ENCODE assay signal across 8 mouse cellular contexts in genomic region chr6:91852550-91852949, GRCm38 (mm10). TPM values are rescaled to one million over a fixed set of nuclear protein-coding genes. Genes with fewer than 3 reads are reported as not detected.
DNase-seq lines count a peak whose midpoint lies in the region; ATAC-seq and TF ChIP-seq lines count a peak whose summit lies in the region.

No protein-coding gene starts in this region.

- no peaks in the 10 kb centered on the region for H3K4me1 ChIP-seq in cerebellum, adult 2 months (ENCODE audit: control insufficient read depth, insufficient read depth, low read length)
- no peaks in the 10 kb centered on the region for H3K4me1 ChIP-seq in testis, adult 2 months (ENCODE audit: control insufficient read depth, insufficient read depth, low read length)
- H3K4me1 ChIP-seq in midbrain, embryonic 16.5 days (ENCODE audit: control insufficient read depth, insufficient read depth, low read length), result no peaks in the 10 kb centered on the region

- no peak overlapping the region for H3K27ac ChIP-seq in cerebellum, adult 2 months (ENCODE audit: insufficient read depth, low read length)
- no peak overlapping the region for H3K27ac ChIP-seq in testis, adult 2 months (ENCODE audit: control insufficient read depth, insufficient read depth, low read depth, low read length)
- no peak overlapping the region for H3K27ac ChIP-seq in midbrain, embryonic 16.5 days (ENCODE audit: low read length)

- no peak overlapping the region for H3K4me2 ChIP-seq in midbrain, embryonic 16.5 days (ENCODE audit: low read length)

- TF ChIP-seq CTCF in cerebellum, adult 2 months (IDR thresholded peaks at IDR 0.05; ENCODE audit: borderline replicate concordance, insufficient read depth, low read depth, low read length), result peak; percentile 67
- TF ChIP-seq CTCF in testis, adult 2 months (IDR thresholded peaks at IDR 0.05; ENCODE audit: control insufficient read depth, insufficient read depth, insufficient replicate concordance, low read depth, low read length), result peak; percentile 11; the same call in 1 of the 2 replicates

- peak; percentile 20 to 32 for DNase-seq in cerebellum, adult 2 months
- no peak for DNase-seq in cerebellum, adult 9-11 months
- no peak for DNase-seq in testis, postnatal 14 days (ENCODE audit: low spot score)
- peak; percentile 4 for DNase-seq in fibroblast of lung, adult 2 months (ENCODE audit: low read depth)
- peak; percentile 60 for DNase-seq in kidney, postnatal 10 days

- no peaks in the 10 kb centered on the region for H3K9me3 ChIP-seq in midbrain, embryonic 16.5 days (replicated peaks; ENCODE audit: control insufficient read depth, low read length, poor library complexity, severe bottlenecking)

- no peak for TF ChIP-seq POLR2A in cerebellum, adult 2 months (IDR thresholded peaks at IDR 0.05; ENCODE audit: borderline replicate concordance, insufficient read depth, low read length)
- TF ChIP-seq POLR2A in testis, adult 2 months (IDR thresholded peaks at IDR 0.05; ENCODE audit: control insufficient read depth, low read depth, low read length), result no peak

- no peaks in the 10 kb centered on the region for H3K36me3 ChIP-seq in testis, adult 2 months (ENCODE audit: control insufficient read depth, insufficient read depth, low read length)
- no peaks in the 10 kb centered on the region for H3K36me3 ChIP-seq in midbrain, embryonic 16.5 days (ENCODE audit: control insufficient read depth, insufficient read depth, low read length)

- no peak overlapping the region for H3K9ac ChIP-seq in midbrain, embryonic 16.5 days (ENCODE audit: low read depth, low read length)

- no peaks in the 10 kb centered on the region; the same call in 1 of the 2 replicates for H3K27me3 ChIP-seq in cerebellum, adult 2 months (ENCODE audit: control insufficient read depth, insufficient read depth, low read length)
- no peaks in the 10 kb centered on the region for H3K27me3 ChIP-seq in testis, adult 2 months (ENCODE audit: control insufficient read depth, insufficient read depth, low read length)
- no peaks in the 10 kb centered on the region for H3K27me3 ChIP-seq in midbrain, embryonic 16.5 days (ENCODE audit: control insufficient read depth, insufficient read depth, low read depth, low read length)

- WGBS in cerebellum, adult 2 months, result 6% methylated on average over 2 of the region's 2 CpGs
- WGBS in midbrain, embryonic 16.5 days, result 16% methylated on average over 2 of the region's 2 CpGs

- H3K4me3 ChIP-seq in cerebellum, adult 2 months (replicated peaks; ENCODE audit: insufficient read depth, low read depth, low read length), result no peak overlapping the region
- no peak overlapping the region for H3K4me3 ChIP-seq in testis, adult 2 months (ENCODE audit: control insufficient read depth, low read depth, low read length)
- H3K4me3 ChIP-seq in midbrain, embryonic 16.5 days (ENCODE audit: low read depth, low read length), result no peak overlapping the region

- peak; percentile 67; the same call in 1 of the 2 replicates for ATAC-seq in midbrain, embryonic 16.5 days
- ATAC-seq in erythroblast, adult 5-6 weeks (replicated peaks; ENCODE audit: low FRiP score, poor library complexity, severe bottlenecking), result no peak

RNA-seq across cellular contexts. Expression of gene Ccdc174, which starts 25.3 kb away (rescaled TPM):
- 20.7 and 21.4 TPM in 2 replicates for polyA plus RNA-seq in cerebellum, adult 2 months (2012; rRNA removed)
- polyA plus RNA-seq in testis, adult 2 months (2012; rRNA removed), result 7.6 and 9.3 TPM in 2 replicates
- 36.2 and 45.2 TPM in 2 replicates for polyA plus RNA-seq in midbrain, embryonic 16.5 days (2015; fragmentation: Nextera tagmentation; extraction: Ambion mirVana)
- 16.7 and 21.7 TPM in 2 replicates for total RNA-seq in erythroblast, adult 5-6 weeks (2015; ENCODE audit: low replicate concordance)
- 23.2 and 48.7 TPM in 2 replicates for total RNA-seq in erythroblast, adult 5-6 weeks (2017; ENCODE audit: low replicate concordance)

RNA-seq across cellular contexts. Expression of gene Grip2, which starts 25.5 kb away (rescaled TPM):
- 13.5 and 15.5 TPM in 2 replicates for polyA plus RNA-seq in cerebellum, adult 2 months (2012; rRNA removed)
- 0.26 and 0.33 TPM in 2 replicates for polyA plus RNA-seq in testis, adult 2 months (2012; rRNA removed)
- 7.8 and 10.1 TPM in 2 replicates for polyA plus RNA-seq in midbrain, embryonic 16.5 days (2015; fragmentation: Nextera tagmentation; extraction: Ambion mirVana)
- not detected in 2 replicates for total RNA-seq in erythroblast, adult 5-6 weeks (2015; ENCODE audit: low replicate concordance)
- not detected in 2 replicates for total RNA-seq in erythroblast, adult 5-6 weeks (2017; ENCODE audit: low replicate concordance)

RNA-seq across cellular contexts. Expression of gene 4930590J08Rik, which starts 50.1 kb away (rescaled TPM):
- 3.2 and 3.7 TPM in 2 replicates for polyA plus RNA-seq in cerebellum, adult 2 months (2012; rRNA removed)
- polyA plus RNA-seq in testis, adult 2 months (2012; rRNA removed), result 131 and 134 TPM in 2 replicates
- 1.4 TPM in 2 replicates for polyA plus RNA-seq in midbrain, embryonic 16.5 days (2015; fragmentation: Nextera tagmentation; extraction: Ambion mirVana)
- total RNA-seq in erythroblast, adult 5-6 weeks (2015; ENCODE audit: low replicate concordance), result not detected in 2 replicates
- total RNA-seq in erythroblast, adult 5-6 weeks (2017; ENCODE audit: low replicate concordance), result 0.51 and 1.5 TPM in 2 replicates

Comparison
In these comparisons a context has a peak if more than half of its experiments do, and no peak if none do; other contexts are left out.
1. DNase-seq: peak in cerebellum, adult 2 months (2 of 2), fibroblast of lung, adult 2 months (single experiment) and kidney, postnatal 10 days (single experiment); none in cerebellum, adult 9-11 months (single experiment) and testis, postnatal 14 days (single experiment).
2. RNA of gene 4930590J08Rik, which starts 50.1 kb away (polyA plus RNA-seq): 131 to 134 TPM in testis, adult 2 months; 3.2 to 3.7 TPM in cerebellum, adult 2 months and 1.4 TPM in midbrain, embryonic 16.5 days; every median in the first group is over 10 times any median in the second.